Mouse (Mus musculus) adrenal gland, postnatal 36 days (tissue): ENCODE data around the gene Gm5891. TPM values are rescaled to one million over a fixed set of nuclear protein-coding genes. Genes with fewer than 3 reads are reported as not detected.
"Not testable (repeated sequence)": the region's sequence is repeated elsewhere in the genome, so short reads cannot be mapped to it uniquely, and the experiment has no call there.

Experiments used
- DNase-seq, 2 experiments: peaks; one replicate each; pipeline ENCODE4 v3.0.0; 2021; ENCODE audit warnings: mixed read lengths in 1 of 2
- long read RNA-seq, 2 experiments: library from polyadenylated mRNA; stranded (forward); transcript quantifications; one replicate each; pipeline ENCODE4 v2.0.0; 2021; ENCODE audit warnings: borderline sequencing depth in 2 of 2
- total RNA-seq, 2 experiments: library from RNA; stranded (reverse); gene quantifications; 2 replicates each; pipeline ENCODE4 v1.2.3; 2021

Gene Gm5891
- total RNA-seq: not detected
- long read RNA-seq, experiment 1: 0 reads
- long read RNA-seq, experiment 2: 0 reads

- not testable (repeated sequence) for DNase-seq
These were observed at the start of gene Gm5891 for GRCm38 (mm10) chr7:21921191-21921590. Gene Gm5891 (minus strand): TSS chr7:21921291.

Other genes starting within 250 kb of the Gm5891 start
- not detected for gene Gm4175, start 159.8 kb downstream of the Gm5891 start, total RNA-seq
- gene Gm4177, start 124.6 kb downstream of the Gm5891 start, total RNA-seq: not detected
- not detected for gene Vmn1r135, start 88.9 kb downstream of the Gm5891 start, total RNA-seq
- not detected for gene Gm5725, start 77.0 kb downstream of the Gm5891 start, total RNA-seq
- not detected for gene Vmn1r137, start 73.3 kb upstream of the Gm5891 start, total RNA-seq
- gene Vmn1r138, start 107.6 kb upstream of the Gm5891 start, total RNA-seq: not detected
- gene Gm6176, start 135.0 kb upstream of the Gm5891 start, total RNA-seq: not detected
- not detected for gene Vmn1r139, start 147.8 kb upstream of the Gm5891 start, total RNA-seq
- gene Gm16451, start 197.0 kb upstream of the Gm5891 start, total RNA-seq: not detected
- not detected for gene Gm10666, start 213.4 kb upstream of the Gm5891 start, total RNA-seq
- not detected for gene Vmn1r142, start 242.7 kb upstream of the Gm5891 start, total RNA-seq